Mouse (Mus musculus) gastrocnemius, adult 2 months (tissue): ENCODE measurements around the gene Atad2b. TPM values are rescaled to one million over a fixed set of nuclear protein-coding genes. Genes with fewer than 3 reads are reported as not detected.

Source experiments
- DNase-seq: peaks from one replicate; pipeline ENCODE4 v3.0.0; 2022
- H3K27ac ChIP-seq: fragments of 200-600 bp; 2 replicates; pipeline ENCODE4 v1.8.1; 2022; ENCODE audit warnings: mild to moderate bottlenecking
- H3K4me3 ChIP-seq: fragments of 200-600 bp; 2 replicates; pipeline ENCODE4 v1.8.1; 2022; ENCODE audit warnings: mild to moderate bottlenecking, moderate library complexity
- CTCF ChIP-seq: fragments of 200-600 bp; IDR thresholded peaks from 2 replicates; pipeline ENCODE4 v1.8.1; 2022; ENCODE audit warnings: antibody characterized with exemption, mild to moderate bottlenecking, moderate library complexity
- intact Hi-C: fragments of 180-260 bp; cut with DNase I; formaldehyde crosslinking; loops from one replicate; pipeline ENCODE4 v1.15.1; 2025
- total RNA-seq, 2 experiments: library from RNA; stranded (reverse); gene quantifications; 2 replicates each; pipeline ENCODE4 v1.2.3; 2021

Gene Atad2b
- total RNA-seq, 2 experiments from 2014 or later, result 15.0 to 16.6 TPM

DNA sequence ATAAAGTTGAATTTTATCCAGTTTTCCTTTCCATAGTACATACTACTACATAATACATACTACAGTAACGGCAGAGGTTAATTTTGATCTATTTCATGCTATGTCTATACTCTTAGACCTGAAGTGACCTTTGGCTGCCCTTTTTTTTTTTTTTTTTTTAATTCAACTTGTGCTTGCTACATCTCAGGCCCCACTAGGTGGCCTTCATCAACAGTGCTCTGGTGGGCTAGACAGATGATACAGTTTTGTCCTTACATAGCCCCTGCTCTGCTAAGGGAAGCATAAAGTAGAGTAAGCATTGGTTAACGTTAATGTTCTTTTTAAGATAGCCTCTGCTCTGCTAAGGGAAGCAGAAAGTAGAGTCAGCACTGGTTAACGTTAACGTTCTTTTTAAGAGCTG lies 131.0 kb downstream of the Atad2b start:
- no peak for DNase-seq

DNA sequence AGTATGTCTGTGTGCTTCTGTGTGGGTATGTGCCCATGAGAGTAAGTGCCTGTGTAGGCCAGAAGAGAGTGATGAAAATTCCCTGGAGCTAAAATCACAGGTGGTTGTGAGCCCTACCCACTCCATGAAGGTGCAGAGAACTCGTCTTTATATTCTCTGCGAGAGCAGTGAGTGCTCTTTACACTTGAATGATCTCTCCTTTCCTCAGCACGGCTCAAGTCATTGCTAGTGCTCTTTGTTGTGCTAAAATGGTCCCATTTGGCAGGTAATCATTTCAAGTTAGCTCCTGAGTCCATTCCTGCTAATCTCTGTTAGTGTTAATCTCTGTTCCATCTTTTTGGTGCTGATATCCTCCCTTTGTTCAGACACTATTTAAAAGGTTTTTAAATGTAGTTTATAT lies 150.4 kb downstream of the Atad2b start:
- H3K27ac ChIP-seq, result no peak overlapping the region
- DNase-seq, result no peak
- intact Hi-C loops, result no loop called here
- no peak for TF ChIP-seq CTCF
- H3K4me3 ChIP-seq, result no peak overlapping the region

More for the DNA sequence above, 131.0 kb downstream of the Atad2b start:
- Histone ChIP-seq H3K4me3 (no peak overlapping the region), H3K27ac (no peak overlapping the region)
- intact Hi-C loops, result no loop called here
- no peak for TF ChIP-seq CTCF

DNA sequence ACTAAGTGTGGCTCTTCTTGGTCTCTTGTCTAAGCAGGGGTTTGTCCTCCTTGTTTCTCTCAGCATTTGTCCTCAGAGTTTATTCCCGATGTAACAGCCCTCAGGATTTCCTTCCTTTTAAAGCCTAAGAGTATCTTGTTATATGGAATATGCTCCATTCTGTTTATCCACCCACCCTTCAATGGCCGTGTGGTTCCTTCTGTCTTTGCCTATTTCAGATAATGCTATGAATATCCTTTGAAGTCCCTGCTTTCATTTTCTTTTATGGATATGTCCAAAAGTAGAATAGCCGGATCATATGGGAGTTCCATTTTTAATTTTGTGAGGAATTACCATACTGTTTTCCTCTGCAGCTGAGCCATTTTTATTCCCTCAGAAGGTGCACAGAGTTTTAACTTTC lies 153.0 kb downstream of the Atad2b start:
- intact Hi-C loops, result no loop called here
- no peak overlapping the region for H3K27ac ChIP-seq
- no peak overlapping the region for H3K4me3 ChIP-seq
- TF ChIP-seq CTCF, result no peak
- DNase-seq, result no peak

DNA sequence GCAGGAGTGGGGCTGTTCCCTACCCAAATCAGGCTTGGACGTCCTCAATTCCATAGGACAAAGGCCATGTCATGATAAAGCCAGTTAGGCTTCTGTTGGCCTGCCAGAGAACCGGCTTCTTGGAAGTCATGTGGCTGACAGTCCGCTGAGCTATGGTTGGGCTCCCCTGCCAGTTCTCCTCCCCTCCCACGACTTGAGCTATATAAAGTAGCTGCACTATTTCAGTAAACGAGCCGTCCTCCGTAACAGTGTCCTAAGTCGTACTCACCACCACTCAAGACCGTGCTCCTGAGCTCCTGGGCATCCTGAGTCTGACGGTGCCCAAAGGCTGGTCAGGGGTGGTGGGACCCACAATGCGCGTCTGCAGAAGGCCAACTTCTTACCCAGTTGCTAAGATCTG lies 156.0 kb downstream of the Atad2b start:
- H3K4me3 ChIP-seq, result 0 out of 2 replicates have a peak overlapping the region, but pooled peaks have one; percentile 19
- TF ChIP-seq CTCF, result no peak
- no peak overlapping the region for H3K27ac ChIP-seq
- intact Hi-C loops, result no loop called here
- DNase-seq, result no peak

DNA sequence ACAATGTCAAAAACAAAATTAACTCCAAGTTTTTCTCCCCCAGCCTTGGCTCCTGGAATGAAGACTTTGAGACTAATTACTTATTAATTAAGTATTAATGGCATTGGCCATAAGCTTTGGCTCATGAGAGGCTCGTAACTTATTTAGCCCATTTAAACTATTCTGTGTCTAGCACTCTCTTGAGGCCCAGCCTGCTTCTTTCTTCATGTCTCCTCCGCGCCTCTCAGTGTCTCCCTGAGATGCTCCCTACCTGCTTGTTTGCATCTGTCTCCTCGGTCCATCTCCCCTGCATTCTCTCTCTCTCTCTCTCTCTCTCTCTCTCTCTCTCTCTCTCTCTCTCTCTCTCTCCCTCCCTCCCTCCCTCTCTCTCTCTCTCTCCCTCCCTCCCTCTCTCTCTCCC lies 164.3 kb downstream of the Atad2b start:
- TF ChIP-seq CTCF, result no peak
- no peak for DNase-seq
- intact Hi-C loops, result no loop called here
- no peak overlapping the region for H3K27ac ChIP-seq
- H3K4me3 ChIP-seq, result no peak overlapping the region

DNA sequence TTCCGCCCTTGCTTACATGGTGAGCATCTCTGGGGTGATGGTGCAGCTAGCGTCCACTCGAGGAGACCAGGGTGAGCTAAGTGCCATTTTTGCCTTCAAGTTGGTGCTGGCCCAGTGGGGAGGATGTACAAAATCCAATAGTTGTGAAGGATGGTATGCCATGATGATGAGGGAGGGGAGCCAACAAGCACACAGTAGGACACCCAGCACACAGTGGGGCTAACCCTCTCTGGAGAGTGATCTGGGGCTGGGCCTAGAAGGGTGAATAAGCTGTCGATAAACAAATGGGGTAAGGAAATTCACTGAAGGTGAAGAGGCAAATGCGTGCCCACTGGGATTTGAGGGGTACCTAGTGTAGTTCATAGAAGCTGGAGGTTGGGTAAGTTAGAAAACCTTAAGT lies 167.6 kb downstream of the Atad2b start:
- no peak for DNase-seq
- no peak overlapping the region for H3K27ac ChIP-seq
- TF ChIP-seq CTCF, result no peak
- intact Hi-C loops, result no loop called here
- no peak overlapping the region for H3K4me3 ChIP-seq

DNA sequence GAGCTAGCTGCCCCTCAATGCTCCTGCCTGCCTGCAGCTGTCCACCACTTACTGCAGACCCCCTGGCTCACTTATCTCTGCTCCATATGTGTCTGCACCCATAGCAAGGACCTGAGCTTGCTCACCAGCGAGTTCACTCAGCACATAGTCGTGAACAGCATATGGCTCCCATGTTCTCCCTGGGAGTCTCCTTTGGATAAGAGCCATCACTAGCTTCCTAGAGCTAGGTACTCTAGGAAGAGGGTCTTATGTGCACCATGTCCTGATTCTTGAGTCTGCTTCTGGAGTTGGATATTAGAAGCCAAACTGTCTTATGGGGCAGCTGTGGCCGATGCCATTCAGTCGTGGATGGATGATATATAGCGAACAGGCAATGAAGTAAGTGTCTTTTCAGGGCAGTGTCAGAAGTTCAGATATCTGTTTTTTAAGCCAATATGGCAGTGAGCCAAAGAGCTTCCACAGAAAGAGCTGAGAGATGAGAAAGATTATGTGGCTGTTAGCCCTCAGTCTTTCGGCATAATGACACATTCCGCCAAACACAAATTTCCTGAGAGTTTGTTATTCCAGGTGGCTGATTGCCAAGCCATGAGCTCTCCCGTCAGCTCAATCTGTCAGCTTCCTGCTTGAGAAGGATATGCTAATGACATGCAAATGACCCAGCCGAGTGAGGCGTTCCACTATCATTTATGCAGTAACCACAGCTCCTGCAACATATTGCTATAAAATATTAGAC lies 170.8 kb downstream of the Atad2b start:
- no peak for TF ChIP-seq CTCF
- intact Hi-C loops, result no loop called here
- Histone ChIP-seq H3K4me3 (no peak overlapping the region), H3K27ac (no peak overlapping the region)
- no peak for DNase-seq

DNA sequence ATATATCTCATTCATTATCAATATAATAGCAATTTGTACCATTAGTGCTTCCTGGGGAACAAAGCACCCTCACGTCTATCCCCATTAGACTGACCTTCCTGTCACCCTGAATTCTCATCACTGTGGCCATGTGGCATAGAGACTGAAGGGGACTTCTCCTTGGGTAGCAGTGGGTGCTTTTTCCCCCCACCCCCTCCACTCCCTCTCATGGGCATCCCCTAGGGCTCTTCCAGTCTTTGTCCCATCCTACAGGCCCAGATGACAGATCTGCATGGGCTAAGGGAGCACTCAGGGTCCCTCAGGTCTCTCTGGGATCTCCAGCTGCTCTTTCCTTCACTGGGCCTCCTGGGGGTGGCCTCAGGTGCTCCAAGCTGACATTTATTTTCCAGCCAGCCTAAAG lies 171.5 kb downstream of the Atad2b start:
- no peak overlapping the region for H3K4me3 ChIP-seq
- no peak overlapping the region for H3K27ac ChIP-seq
- TF ChIP-seq CTCF, result no peak
- no peak for DNase-seq
- intact Hi-C loops, result no loop called here

Other genes starting within 250 kb of the Atad2b start
- under 1 TPM; 0.17 to 0.18 TPM for gene Fam228a, start 178.9 kb upstream of the Atad2b start, total RNA-seq
- 1 to 10 TPM; 1.0 to 2.1 TPM for gene Pfn4, start 148.3 kb upstream of the Atad2b start, total RNA-seq
- gene Fam228b, start 148.1 kb upstream of the Atad2b start, total RNA-seq, result 10 to 100 TPM in 1 of 2 experiments, 1 to 10 TPM in 1; 7.3 to 12.0 TPM
- gene Sf3b6, start 99.8 kb upstream of the Atad2b start, total RNA-seq, result 10 to 100 TPM; 24.0 to 37.0 TPM
- gene Fkbp1b, start 75.8 kb upstream of the Atad2b start, total RNA-seq, result under 1 TPM; 0.64 to 0.84 TPM
- gene Wdcp, start 74.0 kb upstream of the Atad2b start, total RNA-seq, result 1 to 10 TPM; 5.5 to 7.6 TPM
- gene Mfsd2b, start 43.0 kb upstream of the Atad2b start, total RNA-seq, result under 1 TPM; 0.33 to 0.46 TPM
- gene Ubxn2a, start 9.6 kb upstream of the Atad2b start, total RNA-seq, result 100 to 1,000 TPM; 128 to 133 TPM